Mouse (Mus musculus) right cerebral cortex, postnatal 14 days (tissue): ENCODE data around the gene Mrpl47.
A peak's percentile ranks its signal among the peaks of the same experiment; 100 is the strongest.
"Not testable (repeated sequence)": the region's sequence is repeated elsewhere in the genome, so short reads cannot be mapped to it uniquely, and the experiment has no call there.

ENCODE experiments used
- DNase-seq: peaks from one replicate; pipeline ENCODE4 v3.0.0; 2022

The Mrpl47 gene

GRCm38 (mm10) chr3:32737172-32737655, at the start of gene Mrpl47:
TSS of gene Mrpl47 (minus strand) at chr3:32737605.
- DNase-seq = no peak

GRCm38 (mm10) chr3:32770781-32771180, 33.4 kb upstream of the Mrpl47 start:
- DNase-seq = no peak

- no peak for DNase-seq
These were observed 26.5 kb upstream of the Mrpl47 start for GRCm38 (mm10) chr3:32763902-32764301.

GRCm38 (mm10) chr3:32762962-32763361, 25.6 kb upstream of the Mrpl47 start:
- DNase-seq = no peak

- DNase-seq = no peak
These were observed 21.8 kb upstream of the Mrpl47 start for GRCm38 (mm10) chr3:32759212-32759611.

GRCm38 (mm10) chr3:32754384-32754915, 17.0 kb upstream of the Mrpl47 start:
- no peak for DNase-seq

- DNase-seq = no peak
These were observed 12.6 kb upstream of the Mrpl47 start for GRCm38 (mm10) chr3:32749820-32750579.

GRCm38 (mm10) chr3:32748384-32748783, 11.0 kb upstream of the Mrpl47 start:
- no peak for DNase-seq

GRCm38 (mm10) chr3:32745426-32745825, 8.0 kb upstream of the Mrpl47 start:
- DNase-seq = not testable (repeated sequence)

GRCm38 (mm10) chr3:32745001-32745400, 7.6 kb upstream of the Mrpl47 start:
- no peak for DNase-seq

GRCm38 (mm10) chr3:32742276-32742780, 4.9 kb upstream of the Mrpl47 start:
- no peak for DNase-seq

- no peak for DNase-seq
These were observed 1.1 kb upstream of the Mrpl47 start for GRCm38 (mm10) chr3:32738549-32738948.

GRCm38 (mm10) chr3:32736244-32737171, 897 bp downstream of the Mrpl47 start, which contains the start of gene Ndufb5:
TSS of gene Ndufb5 (plus strand) at chr3:32736990.
- DNase-seq = peak; percentile 96

- no peak for DNase-seq
These were observed 9.5 kb downstream of the Mrpl47 start for GRCm38 (mm10) chr3:32727861-32728260.

- no peak for DNase-seq
These were observed 11.5 kb downstream of the Mrpl47 start for GRCm38 (mm10) chr3:32725951-32726350.

GRCm38 (mm10) chr3:32724191-32724590, 13.2 kb downstream of the Mrpl47 start:
- no peak for DNase-seq

- no peak for DNase-seq
These were observed 19.1 kb downstream of the Mrpl47 start for GRCm38 (mm10) chr3:32718271-32718670.

- DNase-seq = not testable (repeated sequence)
These were observed 20.0 kb downstream of the Mrpl47 start for GRCm38 (mm10) chr3:32717403-32717802.

GRCm38 (mm10) chr3:32713711-32714110, 23.7 kb downstream of the Mrpl47 start:
- DNase-seq = no peak

- no peak for DNase-seq
These were observed 28.0 kb downstream of the Mrpl47 start for GRCm38 (mm10) chr3:32709388-32709787.

- DNase-seq = peak; percentile 97
These were observed 28.8 kb downstream of the Mrpl47 start for GRCm38 (mm10) chr3:32708368-32709231.

- no peak for DNase-seq
These were observed 29.4 kb downstream of the Mrpl47 start for GRCm38 (mm10) chr3:32708052-32708367.
